Mouse (Mus musculus): ENCODE data around the gene Dand5. TPM values are rescaled to one million over a fixed set of nuclear protein-coding genes. Genes with fewer than 3 reads are reported as not detected.

Dand5 gene
- polyA plus RNA-seq, 1 experiment, result 2.2 TPM

GRCm38 (mm10) chr8:84781686-84782505 is 40.7 kb downstream of the Dand5 start:
- Histone ChIP-seq H3K27me3 (ENCODE audit: control insufficient read depth, insufficient read depth, low read length) (peaks cover 7% of the 10 kb centered on the region; the same call in 1 of the 2 replicates), H3K36me3 (ENCODE audit: control insufficient read depth, insufficient read depth, low read length) (no peaks in the 10 kb centered on the region), H3K4me3 (ENCODE audit: control insufficient read depth, insufficient read depth, low read length) (no peak overlapping the region), H3K4me1 (replicated peaks; ENCODE audit: control insufficient read depth, insufficient read depth, low read length) (no peaks in the 10 kb centered on the region), H3K27ac (ENCODE audit: control insufficient read depth, insufficient read depth, low read length) (no peak overlapping the region)
- WGBS, result 84% methylated on average over 5 of the region's 5 CpGs
- no peak for DNase-seq
- TF ChIP-seq CTCF (IDR thresholded peaks at IDR 0.05; ENCODE audit: borderline replicate concordance, control insufficient read depth, extremely low read depth, insufficient read depth, low read length, poor library complexity), result no peak
- no peak for TF ChIP-seq POLR2A (IDR thresholded peaks at IDR 0.05; ENCODE audit: control insufficient read depth, extremely low read depth, insufficient read depth, low read length, poor library complexity)

GRCm38 (mm10) chr8:84780949-84781680 is 41.5 kb downstream of the Dand5 start:
- Histone ChIP-seq H3K27me3 (ENCODE audit: control insufficient read depth, insufficient read depth, low read length) (peaks cover 7% of the 10 kb centered on the region; the same call in 1 of the 2 replicates), H3K4me1 (replicated peaks; ENCODE audit: control insufficient read depth, insufficient read depth, low read length) (no peaks in the 10 kb centered on the region), H3K27ac (ENCODE audit: control insufficient read depth, insufficient read depth, low read length) (no peak overlapping the region)

GRCm38 (mm10) chr8:84780225-84780555 is 42.4 kb downstream of the Dand5 start:
- Histone ChIP-seq H3K4me3 (ENCODE audit: control insufficient read depth, insufficient read depth, low read length) (no peak overlapping the region), H3K4me1 (replicated peaks; ENCODE audit: control insufficient read depth, insufficient read depth, low read length) (peaks cover 9% of the 10 kb centered on the region), H3K27ac (ENCODE audit: control insufficient read depth, insufficient read depth, low read length) (no peak overlapping the region), H3K27me3 (ENCODE audit: control insufficient read depth, insufficient read depth, low read length) (peaks cover 7% of the 10 kb centered on the region; the same call in 1 of the 2 replicates), H3K36me3 (ENCODE audit: control insufficient read depth, insufficient read depth, low read length) (no peaks in the 10 kb centered on the region)
- WGBS, result 94% methylated on average over 13 of the region's 13 CpGs
- DNase-seq, result no peak
- TF ChIP-seq CTCF (IDR thresholded peaks at IDR 0.05; ENCODE audit: borderline replicate concordance, control insufficient read depth, extremely low read depth, insufficient read depth, low read length, poor library complexity) (no peak), POLR2A (IDR thresholded peaks at IDR 0.05; ENCODE audit: control insufficient read depth, extremely low read depth, insufficient read depth, low read length, poor library complexity) (no peak)

More at GRCm38 (mm10) chr8:84780949-84781680, 41.5 kb downstream of the Dand5 start:
- no peak for TF ChIP-seq CTCF (IDR thresholded peaks at IDR 0.05; ENCODE audit: borderline replicate concordance, control insufficient read depth, extremely low read depth, insufficient read depth, low read length, poor library complexity)
- no peak for TF ChIP-seq POLR2A (IDR thresholded peaks at IDR 0.05; ENCODE audit: control insufficient read depth, extremely low read depth, insufficient read depth, low read length, poor library complexity)
- H3K4me3 ChIP-seq (ENCODE audit: control insufficient read depth, insufficient read depth, low read length), result no peak overlapping the region
- 94% methylated on average over 6 of the region's 6 CpGs for WGBS
- no peak for DNase-seq
- H3K36me3 ChIP-seq (ENCODE audit: control insufficient read depth, insufficient read depth, low read length), result no peaks in the 10 kb centered on the region

GRCm38 (mm10) chr8:84779519-84780224 is 43.0 kb downstream of the Dand5 start:
- peaks cover 7% of the 10 kb centered on the region; the same call in 1 of the 2 replicates for H3K27me3 ChIP-seq (ENCODE audit: control insufficient read depth, insufficient read depth, low read length)
- no peak for DNase-seq
- 90% methylated on average over 19 of the region's 19 CpGs for WGBS
- H3K36me3 ChIP-seq (ENCODE audit: control insufficient read depth, insufficient read depth, low read length), result no peaks in the 10 kb centered on the region
- no peak overlapping the region for H3K4me3 ChIP-seq (ENCODE audit: control insufficient read depth, insufficient read depth, low read length)
- H3K4me1 ChIP-seq (replicated peaks; ENCODE audit: control insufficient read depth, insufficient read depth, low read length), result peaks cover 13% of the 10 kb centered on the region
- no peak for TF ChIP-seq POLR2A (IDR thresholded peaks at IDR 0.05; ENCODE audit: control insufficient read depth, extremely low read depth, insufficient read depth, low read length, poor library complexity)
- no peak for TF ChIP-seq CTCF (IDR thresholded peaks at IDR 0.05; ENCODE audit: borderline replicate concordance, control insufficient read depth, extremely low read depth, insufficient read depth, low read length, poor library complexity)
- no peak overlapping the region for H3K27ac ChIP-seq (ENCODE audit: control insufficient read depth, insufficient read depth, low read length)

- H3K36me3 ChIP-seq (ENCODE audit: control insufficient read depth, insufficient read depth, low read length), result no peaks in the 10 kb centered on the region
- H3K4me3 ChIP-seq (ENCODE audit: control insufficient read depth, insufficient read depth, low read length), result no peak overlapping the region
- H3K4me1 ChIP-seq (replicated peaks; ENCODE audit: control insufficient read depth, insufficient read depth, low read length), result peaks cover 17% of the 10 kb centered on the region
- no peak overlapping the region for H3K27ac ChIP-seq (ENCODE audit: control insufficient read depth, insufficient read depth, low read length)
- no peak for DNase-seq
- WGBS, result 92% methylated on average over 11 of the region's 11 CpGs
- H3K27me3 ChIP-seq (ENCODE audit: control insufficient read depth, insufficient read depth, low read length), result 0 out of 2 replicates have a peak, but pooled peaks cover 2% of the 10 kb centered on the region
- TF ChIP-seq POLR2A (IDR thresholded peaks at IDR 0.05; ENCODE audit: control insufficient read depth, extremely low read depth, insufficient read depth, low read length, poor library complexity) (no peak), CTCF (IDR thresholded peaks at IDR 0.05; ENCODE audit: borderline replicate concordance, control insufficient read depth, extremely low read depth, insufficient read depth, low read length, poor library complexity) (no peak)
These were observed 43.8 kb downstream of the Dand5 start for GRCm38 (mm10) chr8:84778638-84779380.
